Mouse (Mus musculus) G1E (cell line): Measurements from ENCODE around the gene Cdk5rap1.

ENCODE experiments used
- CTCF ChIP-seq: IDR thresholded peaks from 2 replicates; pipeline ENCODE4 v1.5.1; 2012; ENCODE audit warnings: low read depth, low read length, inconsistent platforms, mixed read lengths
- GATA1 ChIP-seq: IDR thresholded peaks from 2 replicates; pipeline ENCODE4 v1.6.1; 2012; ENCODE audit warnings: borderline replicate concordance, low read length, inconsistent platforms, mixed read lengths
- GATA2 ChIP-seq: IDR thresholded peaks from 2 replicates; pipeline ENCODE4 v1.6.1; 2012; ENCODE audit warnings: low read depth, low read length, inconsistent platforms, borderline replicate concordance
- POLR2AphosphoS5 ChIP-seq: IDR thresholded peaks from 2 replicates; pipeline ENCODE4 v1.6.1; 2012; ENCODE audit warnings: low read depth, low read length, inconsistent platforms; ENCODE audit not compliant: insufficient replicate concordance
- TAL1 ChIP-seq: conservative IDR thresholded peaks from 2 replicates; pipeline ENCODE4 v1.6.1; 2012; ENCODE audit warnings: low read depth, low read length, inconsistent platforms, mixed read lengths

DNA sequence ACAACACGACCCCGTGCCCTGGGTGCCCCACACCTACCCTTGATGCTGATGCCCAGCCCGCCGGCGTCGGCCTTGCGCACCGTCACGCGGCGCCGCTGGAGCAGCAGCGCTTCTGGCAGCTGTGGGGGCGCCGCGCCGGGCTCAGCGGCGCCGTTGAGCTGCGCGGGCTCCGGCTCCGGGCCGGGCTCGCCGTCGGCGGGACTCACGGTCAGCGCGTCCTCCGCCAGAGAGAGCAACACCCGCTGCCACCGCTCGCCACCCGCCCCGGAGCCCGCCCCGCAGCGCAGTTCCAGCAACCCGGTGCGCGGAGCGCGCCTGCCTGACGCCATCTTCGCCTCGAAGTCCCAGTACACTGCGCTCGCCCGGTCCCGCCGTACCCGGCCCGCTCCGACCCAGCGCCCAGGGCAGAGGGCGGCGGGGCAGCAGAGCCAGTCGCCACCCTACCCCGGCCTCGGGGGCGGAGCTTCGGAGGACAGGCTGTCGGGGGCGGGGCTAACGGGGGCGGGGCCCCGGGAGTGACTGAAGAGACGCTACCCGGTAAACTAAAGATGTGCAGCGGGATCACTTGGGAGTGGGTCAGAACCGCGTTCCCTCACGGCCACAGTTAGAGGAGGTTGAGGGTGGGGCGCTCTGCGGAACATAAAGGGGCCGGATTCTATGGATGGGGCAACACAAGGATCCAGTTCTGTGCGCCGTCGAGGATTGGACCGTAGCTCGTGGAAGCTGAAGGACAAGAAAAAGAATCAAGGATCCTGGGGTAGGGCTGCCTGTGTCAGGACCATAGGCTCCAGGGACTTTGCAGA is 35.0 kb upstream of the Cdk5rap1 start, which contains the start of gene Snta1:
- TF ChIP-seq CTCF (no peak), GATA1 (no peak), TAL1 (no peak), GATA2 (no peak), POLR2AphosphoS5 (no peak)
